Mouse (Mus musculus): ENCODE data around the gene Sh3bp2. TPM values are rescaled to one million over a fixed set of nuclear protein-coding genes. Genes with fewer than 3 reads are reported as not detected.
A peak's percentile ranks its signal among the peaks of the same experiment; 100 is the strongest.
"Not testable (repeated sequence)": the region's sequence is repeated elsewhere in the genome, so short reads cannot be mapped to it uniquely, and the experiment has no call there.

Gene Sh3bp2
- polyA plus RNA-seq, 1 experiment from 2014 or later, result 6.2 TPM

DNA sequence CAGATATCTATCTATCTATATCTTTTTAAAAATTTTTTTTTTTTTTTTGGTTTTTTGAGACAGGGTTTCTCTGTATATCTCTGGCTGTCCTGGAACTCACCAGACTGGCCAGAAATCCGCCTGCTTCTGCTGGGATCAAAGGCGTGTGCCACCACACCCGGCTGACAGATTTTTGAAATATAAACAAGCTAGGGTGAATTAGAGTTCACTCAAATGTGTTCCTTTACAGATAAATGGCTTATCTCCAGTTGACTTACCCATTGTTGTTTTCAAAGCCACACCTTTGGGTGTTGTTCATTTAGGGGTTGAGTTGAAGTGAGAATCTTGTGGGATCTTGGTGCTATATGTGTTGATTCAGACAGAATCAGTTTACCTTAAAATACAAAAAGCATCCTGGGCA is 53.7 kb downstream of the Sh3bp2 start:
- DNase-seq (ENCODE audit: low spot score), result no peak
- Histone ChIP-seq H3K9me3 (replicated peaks; ENCODE audit: low read length) (no peaks in the 10 kb centered on the region), H3K27ac (no peak overlapping the region), H3K27me3 (ENCODE audit: insufficient read depth, low read length) (no peaks in the 10 kb centered on the region), H3K4me3 (replicated peaks; ENCODE audit: low read depth, low read length) (no peak overlapping the region), H3K4me1 (replicated peaks; ENCODE audit: insufficient read depth, low read length) (peaks cover 14% of the 10 kb centered on the region), H3K9ac (ENCODE audit: low read depth, low read length) (no peak overlapping the region), H3K36me3 (ENCODE audit: insufficient read depth, low read length) (no peaks in the 10 kb centered on the region), H3K4me2 (ENCODE audit: low read length) (no peak overlapping the region)
- WGBS, result 82% methylated on average over 3 of the region's 3 CpGs
- no peak for ATAC-seq (replicated peaks; ENCODE audit: low FRiP score, low read depth)
- no peak for TF ChIP-seq CTCF (IDR thresholded peaks at IDR 0.05; ENCODE audit: low read depth)

DNA sequence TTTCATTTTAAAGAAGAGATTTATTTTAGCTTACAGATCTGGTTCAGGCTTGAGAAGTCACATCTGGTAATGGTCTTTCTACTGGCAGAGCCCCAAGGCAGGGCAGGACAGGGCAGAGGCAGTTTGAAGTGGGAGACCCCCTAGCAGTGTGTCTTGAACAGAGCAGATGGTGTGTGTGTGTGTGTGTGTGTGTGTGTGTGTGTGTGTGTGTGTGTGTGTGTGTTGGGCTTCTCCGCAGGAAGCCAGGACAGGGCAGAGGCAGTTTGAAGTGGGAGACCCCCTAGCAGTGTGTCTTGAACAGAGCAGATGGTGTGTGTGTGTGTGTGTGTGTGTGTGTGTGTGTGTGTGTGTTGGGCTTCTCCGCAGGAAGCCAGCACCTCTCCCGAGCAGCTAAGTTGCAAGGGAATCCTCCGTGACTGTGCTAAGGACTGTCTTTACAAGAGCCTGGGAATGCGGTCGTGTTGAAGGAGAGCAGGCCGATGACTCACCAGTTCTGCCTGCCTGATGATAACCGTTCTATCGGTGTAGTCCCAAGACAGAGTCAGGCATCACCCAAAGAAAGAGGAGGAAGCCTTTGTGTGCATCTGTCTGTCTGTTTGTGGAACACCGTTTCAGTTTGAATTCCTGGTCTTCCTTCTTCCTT is 56.2 kb downstream of the Sh3bp2 start:
- ATAC-seq (replicated peaks; ENCODE audit: low FRiP score, low read depth), result peak; percentile 77
- H3K4me2 ChIP-seq (ENCODE audit: low read length); H3K9ac ChIP-seq (ENCODE audit: low read depth, low read length); H3K9me3 ChIP-seq (replicated peaks; ENCODE audit: low read length); H3K4me3 ChIP-seq (replicated peaks; ENCODE audit: low read depth, low read length); H3K27me3 ChIP-seq (ENCODE audit: insufficient read depth, low read length); H3K4me1 ChIP-seq (replicated peaks; ENCODE audit: insufficient read depth, low read length); H3K36me3 ChIP-seq (ENCODE audit: insufficient read depth, low read length): not testable (repeated sequence)
- 32% methylated on average over 10 of the region's 10 CpGs for WGBS
- H3K27ac ChIP-seq, result 0 out of 2 replicates have a peak overlapping the region, but pooled peaks have one; percentile 47
- peak; percentile 64 for DNase-seq (ENCODE audit: low spot score)

DNA sequence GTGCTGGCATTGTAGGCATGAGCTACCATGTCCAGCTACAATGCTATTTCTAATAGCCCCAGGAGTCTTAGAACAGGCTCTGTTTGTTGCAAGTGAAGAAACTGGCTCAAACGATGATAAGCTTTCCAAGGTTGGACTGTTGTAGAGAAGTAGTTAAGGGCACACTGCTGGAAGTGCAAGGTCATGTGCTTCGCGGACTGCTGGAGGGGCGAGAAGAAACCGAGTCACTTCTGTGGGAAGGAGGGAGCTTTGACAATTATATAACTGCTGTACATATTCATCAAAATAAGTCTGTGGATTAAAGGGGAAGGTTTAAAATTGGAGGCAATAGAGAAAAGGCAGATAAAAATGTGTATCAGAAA is 56.7 kb downstream of the Sh3bp2 start:
- H3K36me3 ChIP-seq (ENCODE audit: insufficient read depth, low read length), result no peaks in the 10 kb centered on the region
- H3K9me3 ChIP-seq (replicated peaks; ENCODE audit: low read length), result no peaks in the 10 kb centered on the region
- H3K27me3 ChIP-seq (ENCODE audit: insufficient read depth, low read length), result no peaks in the 10 kb centered on the region
- no peak overlapping the region for H3K4me2 ChIP-seq (ENCODE audit: low read length)
- H3K9ac ChIP-seq (ENCODE audit: low read depth, low read length), result no peak overlapping the region
- 0 out of 2 replicates have a peak, but pooled peaks cover 5% of the 10 kb centered on the region for H3K4me1 ChIP-seq (replicated peaks; ENCODE audit: insufficient read depth, low read length)
- 0 out of 2 replicates have a peak overlapping the region, but pooled peaks have one; percentile 47 for H3K27ac ChIP-seq
- ATAC-seq (replicated peaks; ENCODE audit: low FRiP score, low read depth) (no peak), DNase-seq (ENCODE audit: low spot score) (no peak)
- no peak for TF ChIP-seq CTCF (IDR thresholded peaks at IDR 0.05; ENCODE audit: low read depth)
- no peak overlapping the region for H3K4me3 ChIP-seq (replicated peaks; ENCODE audit: low read depth, low read length)
- 55% methylated on average over 5 of the region's 5 CpGs for WGBS

DNA sequence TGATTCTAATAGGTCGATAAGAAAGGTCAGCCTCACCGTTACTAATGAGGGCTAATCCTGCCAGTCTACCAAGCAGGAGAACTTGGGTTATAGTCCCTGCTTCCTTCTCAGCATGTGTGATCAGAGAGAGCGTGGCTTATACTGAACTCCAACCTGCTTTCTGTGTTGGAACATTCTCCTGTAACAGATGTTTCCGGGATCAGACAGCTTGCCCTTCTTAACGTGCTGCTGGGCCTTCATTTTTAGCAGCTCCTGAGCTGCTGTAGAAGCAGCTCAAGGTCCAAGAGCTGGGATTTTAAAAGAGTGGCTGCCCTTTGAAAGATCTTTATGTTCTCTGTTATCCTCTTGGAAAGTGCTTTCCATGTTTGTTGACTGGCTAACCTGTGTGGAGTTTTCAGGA is 59.6 kb downstream of the Sh3bp2 start:
- no peak for ATAC-seq (replicated peaks; ENCODE audit: low FRiP score, low read depth)
- Histone ChIP-seq H3K9ac (ENCODE audit: low read depth, low read length) (no peak overlapping the region), H3K4me3 (replicated peaks; ENCODE audit: low read depth, low read length) (no peak overlapping the region), H3K27ac (no peak overlapping the region), H3K4me1 (replicated peaks; ENCODE audit: insufficient read depth, low read length) (0 out of 2 replicates have a peak, but pooled peaks cover 5% of the 10 kb centered on the region), H3K9me3 (replicated peaks; ENCODE audit: low read length) (no peaks in the 10 kb centered on the region), H3K27me3 (ENCODE audit: insufficient read depth, low read length) (no peaks in the 10 kb centered on the region), H3K4me2 (ENCODE audit: low read length) (no peak overlapping the region), H3K36me3 (ENCODE audit: insufficient read depth, low read length) (no peaks in the 10 kb centered on the region)
- no peak for DNase-seq (ENCODE audit: low spot score)
- 80% methylated on average over 5 of the region's 5 CpGs for WGBS
- no peak for TF ChIP-seq CTCF (IDR thresholded peaks at IDR 0.05; ENCODE audit: low read depth)

DNA sequence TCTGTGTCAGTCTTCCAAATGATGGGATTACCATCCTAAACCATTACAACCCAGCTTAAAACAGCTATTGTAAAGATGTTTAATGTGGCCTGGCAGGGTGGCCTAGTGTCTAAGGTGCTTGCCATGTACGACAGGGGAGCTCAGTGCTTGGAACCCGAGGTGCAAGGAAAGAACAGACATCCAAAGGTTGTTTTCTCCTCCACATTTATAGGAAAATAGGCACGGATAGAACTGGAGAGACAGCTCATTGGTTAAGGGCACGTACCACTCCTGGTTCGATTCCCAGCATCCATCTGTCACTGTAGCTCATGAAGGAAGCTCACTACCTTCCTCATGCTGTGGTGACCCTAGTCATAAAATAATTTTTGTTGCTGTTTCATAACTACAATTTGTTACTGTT is 62.2 kb downstream of the Sh3bp2 start:
- DNase-seq (ENCODE audit: low spot score) (no peak), ATAC-seq (replicated peaks; ENCODE audit: low FRiP score, low read depth) (no peak)
- H3K27me3 ChIP-seq (ENCODE audit: insufficient read depth, low read length), result no peaks in the 10 kb centered on the region
- 94% methylated on average over 5 of the region's 5 CpGs for WGBS
- H3K4me3 ChIP-seq (replicated peaks; ENCODE audit: low read depth, low read length), result no peak overlapping the region
- no peaks in the 10 kb centered on the region for H3K9me3 ChIP-seq (replicated peaks; ENCODE audit: low read length)
- H3K36me3 ChIP-seq (ENCODE audit: insufficient read depth, low read length), result no peaks in the 10 kb centered on the region
- no peak overlapping the region for H3K27ac ChIP-seq
- no peak for TF ChIP-seq CTCF (IDR thresholded peaks at IDR 0.05; ENCODE audit: low read depth)
- H3K4me1 ChIP-seq (replicated peaks; ENCODE audit: insufficient read depth, low read length), result no peaks in the 10 kb centered on the region
- no peak overlapping the region for H3K9ac ChIP-seq (ENCODE audit: low read depth, low read length)
- H3K4me2 ChIP-seq (ENCODE audit: low read length), result no peak overlapping the region

DNA sequence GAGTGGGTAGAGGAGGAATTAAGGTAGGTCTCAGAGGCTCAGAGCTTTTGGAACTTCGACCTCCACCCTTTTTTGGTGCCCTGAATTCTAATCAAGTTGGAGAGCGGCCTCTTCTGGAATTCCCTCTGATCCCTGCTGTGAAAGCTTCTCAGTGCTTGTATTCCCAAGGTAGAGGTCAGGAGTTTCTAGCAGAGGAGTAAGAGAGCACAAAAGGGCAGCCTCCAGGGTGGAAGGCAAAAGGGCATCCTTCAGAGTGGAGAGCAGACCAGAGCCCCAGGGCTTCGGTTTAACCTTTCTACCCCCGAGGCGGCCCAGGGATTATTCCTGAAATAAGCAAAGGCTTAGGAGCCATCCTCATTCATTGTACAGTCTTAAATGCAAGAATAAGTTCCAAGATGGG is 64.4 kb downstream of the Sh3bp2 start:
- no peaks in the 10 kb centered on the region for H3K27me3 ChIP-seq (ENCODE audit: insufficient read depth, low read length)
- no peaks in the 10 kb centered on the region for H3K4me1 ChIP-seq (replicated peaks; ENCODE audit: insufficient read depth, low read length)
- TF ChIP-seq CTCF (IDR thresholded peaks at IDR 0.05; ENCODE audit: low read depth), result no peak
- WGBS, result 40% methylated on average over 5 of the region's 5 CpGs
- no peak overlapping the region for H3K4me2 ChIP-seq (ENCODE audit: low read length)
- no peak overlapping the region for H3K9ac ChIP-seq (ENCODE audit: low read depth, low read length)
- H3K36me3 ChIP-seq (ENCODE audit: insufficient read depth, low read length), result peaks cover 4% of the 10 kb centered on the region; the same call in 1 of the 2 replicates
- H3K9me3 ChIP-seq (replicated peaks; ENCODE audit: low read length), result no peaks in the 10 kb centered on the region
- DNase-seq (ENCODE audit: low spot score), result no peak
- H3K4me3 ChIP-seq (replicated peaks; ENCODE audit: low read depth, low read length), result no peak overlapping the region
- H3K27ac ChIP-seq, result no peak overlapping the region
- no peak for ATAC-seq (replicated peaks; ENCODE audit: low FRiP score, low read depth)

DNA sequence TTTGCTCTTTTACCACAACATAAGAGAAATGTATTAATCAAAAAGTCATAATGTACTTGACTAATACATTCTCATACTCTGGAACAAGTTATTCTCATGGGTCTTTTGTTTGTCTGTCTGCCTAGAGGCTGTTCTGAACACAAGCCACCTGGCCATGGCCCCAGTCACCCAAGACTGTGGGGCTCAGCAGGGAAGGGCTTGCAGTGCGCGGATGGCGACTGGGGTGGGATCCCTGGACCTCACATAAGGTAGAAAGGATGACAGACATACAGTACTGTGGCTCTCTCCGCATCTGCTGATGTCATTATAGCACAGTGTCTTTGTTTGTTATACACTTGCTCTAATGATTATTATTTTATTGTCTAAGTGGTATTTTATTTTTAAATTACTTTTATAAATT is 65.1 kb downstream of the Sh3bp2 start:
- H3K36me3 ChIP-seq (ENCODE audit: insufficient read depth, low read length), result peaks cover 4% of the 10 kb centered on the region; the same call in 1 of the 2 replicates
- H3K27ac ChIP-seq, result no peak overlapping the region
- H3K9me3 ChIP-seq (replicated peaks; ENCODE audit: low read length), result no peaks in the 10 kb centered on the region
- DNase-seq (ENCODE audit: low spot score) (no peak), ATAC-seq (replicated peaks; ENCODE audit: low FRiP score, low read depth) (no peak)
- no peak overlapping the region for H3K4me2 ChIP-seq (ENCODE audit: low read length)
- WGBS, result 60% methylated on average over 4 of the region's 4 CpGs
- no peak overlapping the region for H3K4me3 ChIP-seq (replicated peaks; ENCODE audit: low read depth, low read length)
- H3K4me1 ChIP-seq (replicated peaks; ENCODE audit: insufficient read depth, low read length), result no peaks in the 10 kb centered on the region
- TF ChIP-seq CTCF (IDR thresholded peaks at IDR 0.05; ENCODE audit: low read depth), result no peak
- no peak overlapping the region for H3K9ac ChIP-seq (ENCODE audit: low read depth, low read length)
- H3K27me3 ChIP-seq (ENCODE audit: insufficient read depth, low read length), result no peaks in the 10 kb centered on the region
